Mouse (Mus musculus): ENCODE measurements around the gene Gm21698. TPM values are rescaled to one million over a fixed set of nuclear protein-coding genes. Genes with fewer than 3 reads are reported as not detected.
"Not testable (repeated sequence)": the region's sequence is repeated elsewhere in the genome, so short reads cannot be mapped to it uniquely, and the experiment has no call there.

Gm21698 gene
- not detected in 2 replicates for total RNA-seq (2014; rRNA removed; ENCODE audit: low replicate concordance)
- 0.05 and 0.10 TPM in 2 replicates for polyA plus RNA-seq (2015; fragmentation: Nextera tagmentation; extraction: Ambion mirVana)

DNA sequence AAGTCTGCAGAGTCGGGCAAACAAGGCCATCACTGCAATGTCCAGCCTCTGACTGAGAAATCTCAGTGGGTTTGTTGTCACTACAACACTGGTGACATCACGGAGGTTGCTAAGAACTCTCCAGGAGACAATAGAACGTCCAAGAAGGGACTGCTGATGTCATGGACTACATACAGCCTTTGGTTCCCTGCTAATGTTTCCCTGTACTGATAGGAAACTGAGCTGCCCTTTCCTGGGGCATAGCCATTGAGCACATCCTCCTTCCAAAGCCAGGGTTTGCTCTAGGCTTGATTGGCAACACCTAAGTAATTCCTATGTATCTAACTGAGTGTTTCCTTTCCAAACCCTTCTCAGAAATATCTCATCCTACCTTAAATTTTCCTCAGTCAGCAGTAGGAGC lies at the start of gene Gm21698:
Gene Gm21698, minus strand, starts transcription at position 101 of the 400 bp plus-strand sequence.
- not testable (repeated sequence) for H3K4me2 ChIP-seq (ENCODE audit: low read depth, low read length); ATAC-seq (ENCODE audit: insufficient read depth, low read depth); H3K4me1 ChIP-seq (ENCODE audit: control insufficient read depth, insufficient read depth); H3K36me3 ChIP-seq (replicated peaks; ENCODE audit: control insufficient read depth, insufficient read depth, low read length); H3K4me3 ChIP-seq (ENCODE audit: low read depth, low read length); H3K9ac ChIP-seq (replicated peaks; ENCODE audit: low read depth, low read length); H3K9me3 ChIP-seq (replicated peaks; ENCODE audit: control insufficient read depth, low read length); H3K27me3 ChIP-seq (ENCODE audit: control insufficient read depth, insufficient read depth, low read length); H3K27ac ChIP-seq (ENCODE audit: low read depth); DNase-seq (ENCODE audit: low spot score)
- WGBS, result no CpG with 5 or more reads among the region's 3 CpGs

DNA sequence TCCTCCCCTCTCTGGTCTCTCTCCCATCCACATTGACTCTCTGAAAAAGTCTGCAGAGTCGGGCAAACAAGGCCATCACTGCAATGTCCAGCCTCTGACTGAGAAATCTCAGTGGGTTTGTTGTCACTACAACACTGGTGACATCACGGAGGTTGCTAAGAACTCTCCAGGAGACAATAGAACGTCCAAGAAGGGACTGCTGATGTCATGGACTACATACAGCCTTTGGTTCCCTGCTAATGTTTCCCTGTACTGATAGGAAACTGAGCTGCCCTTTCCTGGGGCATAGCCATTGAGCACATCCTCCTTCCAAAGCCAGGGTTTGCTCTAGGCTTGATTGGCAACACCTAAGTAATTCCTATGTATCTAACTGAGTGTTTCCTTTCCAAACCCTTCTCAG lies 34.4 kb upstream of the Gm21698 start, which contains the start of gene Gm5862:
Gene Gm5862, minus strand, starts transcription at position 101 of the 400 bp plus-strand sequence.
- H3K27ac ChIP-seq (ENCODE audit: low read depth); ATAC-seq (ENCODE audit: insufficient read depth, low read depth); H3K4me3 ChIP-seq (ENCODE audit: low read depth, low read length); H3K36me3 ChIP-seq (replicated peaks; ENCODE audit: control insufficient read depth, insufficient read depth, low read length); H3K9me3 ChIP-seq (replicated peaks; ENCODE audit: control insufficient read depth, low read length); H3K9ac ChIP-seq (replicated peaks; ENCODE audit: low read depth, low read length); H3K27me3 ChIP-seq (ENCODE audit: control insufficient read depth, insufficient read depth, low read length); DNase-seq (ENCODE audit: low spot score); H3K4me1 ChIP-seq (ENCODE audit: control insufficient read depth, insufficient read depth); H3K4me2 ChIP-seq (ENCODE audit: low read depth, low read length): not testable (repeated sequence)
- WGBS, result no CpG with 5 or more reads among the region's 3 CpGs

DNA sequence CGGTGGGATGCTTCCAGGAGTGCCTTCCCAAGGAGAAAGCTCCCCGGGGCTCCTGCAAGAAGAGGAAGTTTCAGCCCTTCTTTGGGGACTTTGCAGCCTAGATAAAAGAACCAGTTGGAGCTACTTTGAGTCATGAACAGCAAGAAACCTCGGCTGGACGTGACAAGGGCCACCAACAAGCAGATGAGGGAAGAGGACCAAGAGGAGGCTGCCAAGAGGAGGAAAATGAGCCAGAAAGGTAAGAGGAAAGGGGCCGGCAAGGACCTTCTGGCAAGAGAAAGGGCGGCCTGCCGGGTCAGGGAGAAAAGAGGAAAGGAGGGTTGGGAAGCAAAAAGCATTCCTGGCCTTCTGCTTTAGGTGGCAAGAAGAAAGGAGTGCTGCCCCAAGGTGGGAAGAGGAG lies 19.2 kb upstream of the Gm21698 start:
- H3K36me3 ChIP-seq (replicated peaks; ENCODE audit: control insufficient read depth, insufficient read depth, low read length); H3K27me3 ChIP-seq (ENCODE audit: control insufficient read depth, insufficient read depth, low read length); DNase-seq (ENCODE audit: low spot score); H3K4me2 ChIP-seq (ENCODE audit: low read depth, low read length); H3K9ac ChIP-seq (replicated peaks; ENCODE audit: low read depth, low read length); H3K4me1 ChIP-seq (ENCODE audit: control insufficient read depth, insufficient read depth); H3K4me3 ChIP-seq (ENCODE audit: low read depth, low read length); H3K9me3 ChIP-seq (replicated peaks; ENCODE audit: control insufficient read depth, low read length); H3K27ac ChIP-seq (ENCODE audit: low read depth); ATAC-seq (ENCODE audit: insufficient read depth, low read depth): not testable (repeated sequence)
- WGBS, result 50% methylated on average over 6 of the region's 7 CpGs

DNA sequence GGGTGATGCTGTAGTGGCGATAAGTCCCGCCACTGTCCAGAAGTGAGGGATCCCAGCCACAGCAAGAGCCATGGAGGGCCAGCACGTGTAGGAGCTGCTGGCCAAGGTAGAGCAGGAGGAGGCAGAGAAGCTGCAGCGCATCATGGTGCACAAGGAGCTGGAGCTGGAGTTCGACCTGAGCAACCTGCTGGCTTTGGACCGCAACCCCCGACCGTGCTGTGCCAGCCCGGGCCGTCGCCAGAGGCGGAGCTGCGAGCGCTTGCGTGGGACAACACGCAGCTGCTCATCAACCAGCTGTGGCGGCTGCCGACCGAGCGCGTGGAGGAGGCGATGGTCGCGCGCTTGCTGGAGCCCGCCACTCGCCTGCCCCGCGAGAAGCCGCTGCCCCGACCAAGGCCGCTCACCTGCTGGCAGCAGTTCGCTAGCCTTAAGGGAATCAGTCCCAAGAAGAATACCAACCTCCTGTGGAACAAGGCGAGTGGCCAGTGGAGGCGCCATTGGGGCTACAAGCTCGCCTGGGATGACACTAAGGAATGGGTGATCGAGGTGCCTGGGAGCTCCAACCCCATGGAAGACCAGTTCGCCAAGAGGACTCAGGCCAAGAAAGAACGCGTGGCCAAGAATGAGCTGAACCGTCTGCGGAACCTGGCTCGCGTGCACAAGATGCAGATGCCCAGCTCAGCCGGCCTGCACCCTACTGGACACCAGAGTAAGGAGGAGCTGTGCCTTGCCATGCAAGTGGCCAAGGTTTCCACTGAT lies 18.7 kb upstream of the Gm21698 start:
- not testable (repeated sequence) for H3K9me3 ChIP-seq (replicated peaks; ENCODE audit: control insufficient read depth, low read length); H3K4me1 ChIP-seq (ENCODE audit: control insufficient read depth, insufficient read depth); H3K9ac ChIP-seq (replicated peaks; ENCODE audit: low read depth, low read length); H3K27me3 ChIP-seq (ENCODE audit: control insufficient read depth, insufficient read depth, low read length); H3K27ac ChIP-seq (ENCODE audit: low read depth); H3K36me3 ChIP-seq (replicated peaks; ENCODE audit: control insufficient read depth, insufficient read depth, low read length); DNase-seq (ENCODE audit: low spot score)
- H3K4me2 ChIP-seq (ENCODE audit: low read depth, low read length), result peak overlapping the region; percentile 25
- WGBS, result 19% methylated on average over 38 of the region's 45 CpGs
- peak; percentile 62 for ATAC-seq (ENCODE audit: insufficient read depth, low read depth)
- peak overlapping the region; percentile 26; the same call in 1 of the 2 replicates for H3K4me3 ChIP-seq (ENCODE audit: low read depth, low read length)

DNA sequence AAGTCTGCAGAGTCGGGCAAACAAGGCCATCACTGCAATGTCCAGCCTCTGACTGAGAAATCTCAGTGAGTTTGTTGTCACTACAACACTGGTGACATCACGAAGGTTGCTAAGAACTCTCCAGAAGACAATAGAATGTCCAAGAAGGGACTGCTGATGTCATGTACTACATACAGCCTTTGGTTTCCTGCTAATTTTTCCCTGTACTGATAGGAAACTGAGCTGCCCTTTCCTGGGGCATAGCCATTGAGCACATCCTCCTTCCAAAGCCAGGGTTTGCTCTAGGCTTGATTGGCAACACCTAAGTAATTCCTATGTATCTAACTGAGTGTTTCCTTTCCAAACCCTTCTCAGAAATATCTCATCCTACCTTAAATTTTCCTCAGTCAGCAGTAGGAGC lies 16.2 kb upstream of the Gm21698 start, which contains the start of gene Gm1979:
Gene Gm1979, minus strand, starts transcription at position 101 of the 400 bp plus-strand sequence.
- WGBS, result 100% methylated on average over 1 of the region's 2 CpGs

DNA sequence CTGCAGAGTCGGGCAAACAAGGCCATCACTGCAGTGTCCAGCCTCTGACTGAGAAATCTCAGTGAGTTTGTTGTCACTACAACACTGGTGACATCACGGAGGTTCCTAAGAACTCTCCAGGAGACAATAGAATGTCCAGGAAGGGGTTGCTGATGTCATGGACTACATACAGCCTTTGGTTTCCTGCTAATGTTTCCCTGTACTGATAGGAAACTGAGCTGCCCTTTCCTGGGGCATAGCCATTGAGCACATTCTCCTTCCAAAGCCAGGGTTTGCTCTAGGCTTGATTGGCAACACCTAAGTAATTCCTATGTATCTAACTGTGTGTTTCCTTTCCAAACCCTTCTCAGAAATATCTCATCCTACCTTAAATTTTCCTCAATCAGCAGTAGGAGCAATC lies 15.9 kb downstream of the Gm21698 start, which contains the start of gene Gm21680:
Gene Gm21680, minus strand, starts transcription at position 101 of the 400 bp plus-strand sequence.
- not testable (repeated sequence) for H3K4me2 ChIP-seq (ENCODE audit: low read depth, low read length); H3K4me3 ChIP-seq (ENCODE audit: low read depth, low read length); H3K27ac ChIP-seq (ENCODE audit: low read depth); H3K9ac ChIP-seq (replicated peaks; ENCODE audit: low read depth, low read length); H3K4me1 ChIP-seq (ENCODE audit: control insufficient read depth, insufficient read depth); H3K27me3 ChIP-seq (ENCODE audit: control insufficient read depth, insufficient read depth, low read length); H3K9me3 ChIP-seq (replicated peaks; ENCODE audit: control insufficient read depth, low read length); H3K36me3 ChIP-seq (replicated peaks; ENCODE audit: control insufficient read depth, insufficient read depth, low read length); ATAC-seq (ENCODE audit: insufficient read depth, low read depth); DNase-seq (ENCODE audit: low spot score)
- WGBS, result no CpG with 5 or more reads among the region's 2 CpGs

More for the DNA sequence above, 16.2 kb upstream of the Gm21698 start, which contains the start of gene Gm1979:
- not testable (repeated sequence) for H3K4me2 ChIP-seq (ENCODE audit: low read depth, low read length); H3K9me3 ChIP-seq (replicated peaks; ENCODE audit: control insufficient read depth, low read length); H3K27ac ChIP-seq (ENCODE audit: low read depth); H3K27me3 ChIP-seq (ENCODE audit: control insufficient read depth, insufficient read depth, low read length); H3K36me3 ChIP-seq (replicated peaks; ENCODE audit: control insufficient read depth, insufficient read depth, low read length); DNase-seq (ENCODE audit: low spot score); ATAC-seq (ENCODE audit: insufficient read depth, low read depth); H3K4me3 ChIP-seq (ENCODE audit: low read depth, low read length); H3K9ac ChIP-seq (replicated peaks; ENCODE audit: low read depth, low read length); H3K4me1 ChIP-seq (ENCODE audit: control insufficient read depth, insufficient read depth)

DNA sequence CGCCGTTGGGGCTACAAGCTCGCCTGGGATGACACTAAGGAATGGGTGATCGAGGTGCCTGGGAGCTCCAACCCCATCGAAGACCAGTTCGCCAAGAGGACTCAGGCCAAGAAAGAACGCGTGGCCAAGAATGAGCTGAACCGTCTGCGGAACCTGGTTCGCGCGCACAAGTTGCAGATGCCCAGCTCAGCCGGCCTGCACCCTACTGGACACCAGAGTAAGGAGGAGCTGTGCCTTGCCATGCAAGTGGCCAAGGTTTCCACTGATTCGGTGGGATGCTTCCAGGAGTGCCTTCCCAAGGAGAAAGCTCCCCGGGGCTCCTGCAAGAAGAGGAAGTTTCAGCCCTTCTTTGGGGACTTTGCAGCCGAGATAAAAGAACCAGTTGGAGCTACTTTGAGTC lies 31.4 kb downstream of the Gm21698 start:
- H3K4me1 ChIP-seq (ENCODE audit: control insufficient read depth, insufficient read depth); H3K9ac ChIP-seq (replicated peaks; ENCODE audit: low read depth, low read length); DNase-seq (ENCODE audit: low spot score); H3K27me3 ChIP-seq (ENCODE audit: control insufficient read depth, insufficient read depth, low read length); H3K27ac ChIP-seq (ENCODE audit: low read depth); ATAC-seq (ENCODE audit: insufficient read depth, low read depth); H3K9me3 ChIP-seq (replicated peaks; ENCODE audit: control insufficient read depth, low read length); H3K4me3 ChIP-seq (ENCODE audit: low read depth, low read length); H3K4me2 ChIP-seq (ENCODE audit: low read depth, low read length); H3K36me3 ChIP-seq (replicated peaks; ENCODE audit: control insufficient read depth, insufficient read depth, low read length): not testable (repeated sequence)
- WGBS, result 38% methylated on average over 16 of the region's 17 CpGs

DNA sequence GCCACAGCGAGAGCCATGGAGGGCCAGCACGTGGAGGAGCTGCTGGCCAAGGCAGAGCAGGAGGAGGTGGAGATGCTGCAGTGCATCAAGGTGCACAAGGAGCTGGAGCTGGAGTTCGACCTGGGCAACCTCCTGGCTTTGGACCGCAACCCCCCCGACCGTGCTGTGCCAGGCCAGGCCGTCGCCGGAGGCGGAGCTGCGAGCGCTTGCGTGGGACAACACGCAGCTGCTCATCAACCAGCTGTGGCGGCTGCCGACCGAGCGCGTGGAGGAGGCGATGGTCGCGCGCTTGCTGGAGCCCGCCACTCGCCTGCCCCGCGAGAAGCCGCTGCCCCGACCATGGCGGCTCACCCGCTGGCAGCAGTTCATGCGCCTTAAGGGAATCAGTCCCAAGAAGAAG lies 31.8 kb downstream of the Gm21698 start:
- DNase-seq (ENCODE audit: low spot score); ATAC-seq (ENCODE audit: insufficient read depth, low read depth); H3K9me3 ChIP-seq (replicated peaks; ENCODE audit: control insufficient read depth, low read length); H3K9ac ChIP-seq (replicated peaks; ENCODE audit: low read depth, low read length); H3K27ac ChIP-seq (ENCODE audit: low read depth); H3K27me3 ChIP-seq (ENCODE audit: control insufficient read depth, insufficient read depth, low read length); H3K4me1 ChIP-seq (ENCODE audit: control insufficient read depth, insufficient read depth); H3K36me3 ChIP-seq (replicated peaks; ENCODE audit: control insufficient read depth, insufficient read depth, low read length): not testable (repeated sequence)
- Histone ChIP-seq H3K4me3 (ENCODE audit: low read depth, low read length) (0 out of 2 replicates have a peak overlapping the region, but pooled peaks have one; percentile 5), H3K4me2 (ENCODE audit: low read depth, low read length) (peak overlapping the region; percentile 40)
- WGBS, result 18% methylated on average over 32 of the region's 32 CpGs

Measured in heart, postnatal 0 days (tissue).